ENCODE assay signal across 8 mouse cellular contexts in the genomic region with DNA sequence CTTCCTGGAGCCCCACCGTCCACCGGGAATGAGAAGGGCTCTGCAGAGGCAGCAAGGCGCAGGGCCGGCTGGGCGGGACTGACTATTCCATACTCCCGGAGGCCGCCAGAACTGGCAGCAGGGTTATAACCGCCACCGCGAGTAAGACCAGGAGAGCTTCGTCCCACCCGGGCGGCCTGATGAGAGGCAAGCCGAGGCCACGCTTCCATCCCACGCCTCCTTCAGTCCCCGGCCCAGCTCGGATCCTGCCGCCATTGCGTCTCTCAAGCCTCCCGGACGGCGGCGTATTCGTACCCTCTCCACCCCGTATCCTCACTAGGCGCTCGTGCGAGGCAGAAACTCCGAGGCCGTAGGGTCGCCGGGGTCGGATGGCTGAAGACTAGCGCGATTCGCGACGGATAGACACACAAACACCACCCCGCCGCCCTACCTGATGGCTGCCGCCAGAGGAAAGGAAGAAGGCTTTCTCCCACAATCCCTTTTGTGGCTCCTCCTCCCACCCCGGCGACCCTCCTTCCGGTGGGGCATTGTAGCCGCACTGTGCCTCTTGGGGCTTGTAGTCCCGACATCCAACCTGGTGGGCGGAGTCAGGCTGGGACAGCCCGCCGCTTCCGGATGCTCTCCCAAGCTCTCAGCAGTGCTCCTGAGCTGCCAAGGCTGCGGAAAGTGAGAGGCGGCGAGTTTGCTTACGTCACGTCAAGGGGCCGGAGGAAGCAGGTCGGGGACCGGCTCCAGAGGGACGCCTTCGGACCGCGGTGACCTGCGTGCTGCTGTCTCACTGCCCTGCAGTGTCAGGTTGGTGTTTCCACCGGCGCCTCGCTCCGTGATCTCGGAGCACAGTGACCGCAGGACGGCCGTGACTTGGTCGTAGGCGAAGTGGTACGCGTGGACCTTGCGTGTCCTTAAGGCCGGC. TPM values are rescaled to one million over a fixed set of nuclear protein-coding genes. Genes with fewer than 3 reads are reported as not detected.
A peak's percentile ranks its signal among the peaks of the same experiment; 100 is the strongest.
DNase-seq lines count a peak whose midpoint lies in the region; ATAC-seq and TF ChIP-seq lines count a peak whose summit lies in the region.

TSS of gene Nkiras1 (plus strand) at position 608 of the 913 bp plus-strand sequence.
TSS of gene Rpl15 (minus strand) at position 863 of the 913 bp plus-strand sequence.

- H3K9me3 ChIP-seq in ES-Bruce4 (replicated peaks; ENCODE audit: control insufficient read depth, insufficient read depth, low read length, poor library complexity, severe bottlenecking), result no peaks in the 10 kb centered on the region
- no peaks in the 10 kb centered on the region for H3K9me3 ChIP-seq in forebrain, embryonic 13.5 days (replicated peaks)
- H3K9me3 ChIP-seq in liver, postnatal 0 days (ENCODE audit: low read length), result no peaks in the 10 kb centered on the region
- no peaks in the 10 kb centered on the region for H3K9me3 ChIP-seq in neural tube, embryonic 14.5 days (ENCODE audit: control insufficient read depth, low read length)

- H3K27ac ChIP-seq in ES-Bruce4 (ENCODE audit: insufficient read depth, low read length), result peak within 1 kb of the TSS; percentile 34
- peak within 1 kb of the TSS; percentile 82 for H3K27ac ChIP-seq in forebrain, embryonic 13.5 days
- peak within 1 kb of the TSS; percentile 83 for H3K27ac ChIP-seq in liver, postnatal 0 days (ENCODE audit: low read depth)
- peak within 1 kb of the TSS; percentile 87 for H3K27ac ChIP-seq in neural tube, embryonic 14.5 days (ENCODE audit: low read depth, low read length)

- intact Hi-C loops in heart, postnatal 10 days (cut with DNase I), result loop anchor here (5.0 to 10.0 kb wide), 2 partner anchors 57 to 866 kb away; no protein-coding TSS in a partner anchor

- WGBS in forebrain, embryonic 13.5 days, result 0% methylated on average over 78 of the region's 78 CpGs
- under 1% methylated on average over 78 of the region's 78 CpGs for WGBS in large intestine, adult 2 months
- WGBS in liver, postnatal 0 days (ENCODE audit: insufficient replicate concordance), result 0% methylated on average over 75 of the region's 78 CpGs
- WGBS in neural tube, embryonic 14.5 days, result under 1% methylated on average over 78 of the region's 78 CpGs

- no peak for TF ChIP-seq CTCF in ES-Bruce4 (IDR thresholded peaks at IDR 0.05; ENCODE audit: low read depth, low read length)
- TF ChIP-seq CTCF in liver, postnatal 0 days (IDR thresholded peaks at IDR 0.05; ENCODE audit: low read depth), result peak; percentile 19

- H3K4me1 ChIP-seq in ES-Bruce4 (ENCODE audit: control insufficient read depth, insufficient read depth, low read length), result peaks cover 1% of the 10 kb centered on the region
- H3K4me1 ChIP-seq in forebrain, embryonic 13.5 days, result peaks cover 20% of the 10 kb centered on the region
- peaks cover 5% of the 10 kb centered on the region; the same call in 1 of the 2 replicates for H3K4me1 ChIP-seq in liver, postnatal 0 days (ENCODE audit: insufficient read depth)
- peaks cover 11% of the 10 kb centered on the region for H3K4me1 ChIP-seq in neural tube, embryonic 14.5 days (ENCODE audit: control insufficient read depth, insufficient read depth, low read length)

- H3K36me3 ChIP-seq in ES-Bruce4 (ENCODE audit: control insufficient read depth, insufficient read depth, low read length, poor library complexity, severe bottlenecking), result peaks cover 38% of the 10 kb centered on the region
- H3K36me3 ChIP-seq in forebrain, embryonic 13.5 days (ENCODE audit: poor library complexity, severe bottlenecking), result peaks cover 28% of the 10 kb centered on the region
- H3K36me3 ChIP-seq in liver, postnatal 0 days (replicated peaks; ENCODE audit: insufficient read depth, low read length), result peaks cover 12% of the 10 kb centered on the region
- H3K36me3 ChIP-seq in neural tube, embryonic 14.5 days (ENCODE audit: control insufficient read depth, insufficient read depth, low read length), result peaks cover 4% of the 10 kb centered on the region; the same call in 1 of the 2 replicates

- peak; percentile 99 for DNase-seq in heart, postnatal 10 days
- peak; percentile 97 for DNase-seq in large intestine, adult 2 months (ENCODE audit: low read depth, low spot score)
- peak; percentile 98 for DNase-seq in liver, postnatal 0 days
- peak; percentile 98 for DNase-seq in testis, postnatal 10 days (ENCODE audit: low spot score)

- no peak for TF ChIP-seq EP300 in ES-Bruce4 (IDR thresholded peaks at IDR 0.05; ENCODE audit: insufficient read depth, low read depth, low read length)
- TF ChIP-seq EP300 in liver, postnatal 0 days (IDR thresholded peaks at IDR 0.05; ENCODE audit: low read depth), result no peak

- H3K4me2 ChIP-seq in forebrain, embryonic 13.5 days, result peak within 1 kb of the TSS; percentile 80
- H3K4me2 ChIP-seq in liver, postnatal 0 days (ENCODE audit: low read depth, low read length), result peak within 1 kb of the TSS; percentile 68
- H3K4me2 ChIP-seq in neural tube, embryonic 14.5 days (ENCODE audit: low read depth, low read length), result peak within 1 kb of the TSS; percentile 90

- H3K27me3 ChIP-seq in ES-Bruce4 (ENCODE audit: control insufficient read depth, insufficient read depth, low read length, poor library complexity, severe bottlenecking), result no peaks in the 10 kb centered on the region
- H3K27me3 ChIP-seq in forebrain, embryonic 13.5 days, result no peaks in the 10 kb centered on the region
- no peaks in the 10 kb centered on the region for H3K27me3 ChIP-seq in liver, postnatal 0 days (ENCODE audit: insufficient read depth, low read length)
- no peaks in the 10 kb centered on the region for H3K27me3 ChIP-seq in neural tube, embryonic 14.5 days (ENCODE audit: control insufficient read depth, insufficient read depth, low read length)

- H3K9ac ChIP-seq in ES-Bruce4 (ENCODE audit: low read depth, poor library complexity, severe bottlenecking), result peak within 1 kb of the TSS; percentile 86
- peak within 1 kb of the TSS; percentile 98 for H3K9ac ChIP-seq in forebrain, embryonic 13.5 days
- H3K9ac ChIP-seq in liver, postnatal 0 days (replicated peaks), result peak within 1 kb of the TSS; percentile 85
- H3K9ac ChIP-seq in neural tube, embryonic 14.5 days (replicated peaks; ENCODE audit: low read depth, low read length), result peak within 1 kb of the TSS; percentile 93

- TF ChIP-seq POLR2A in ES-Bruce4 (IDR thresholded peaks at IDR 0.05; ENCODE audit: insufficient read depth, low read length), result peak; percentile 63

- H3K4me3 ChIP-seq in ES-Bruce4 (ENCODE audit: low read depth, low read length), result peak within 1 kb of the TSS; percentile 96
- H3K4me3 ChIP-seq in forebrain, embryonic 13.5 days, result peak within 1 kb of the TSS; percentile 91
- peak within 1 kb of the TSS; percentile 72 for H3K4me3 ChIP-seq in liver, postnatal 0 days (ENCODE audit: low read depth, low read length)
- peak within 1 kb of the TSS; percentile 66 for H3K4me3 ChIP-seq in neural tube, embryonic 14.5 days (ENCODE audit: low read depth, low read length)

- peak; percentile 98 for ATAC-seq in cerebellum, adult (ENCODE audit: insufficient number of reproducible peaks, low FRiP score, low TSS enrichment)
- peak; percentile 99 for ATAC-seq in forebrain, embryonic 13.5 days
- peak; percentile 99 for ATAC-seq in liver, postnatal 0 days
- peak; percentile 99 for ATAC-seq in neural tube, embryonic 14.5 days (ENCODE audit: low read depth)

RNA-seq across cellular contexts. Expression of gene Nkiras1, which starts in this region (rescaled TPM):
- polyA plus RNA-seq in ES-Bruce4 (2011; ENCODE audit: insufficient read depth, insufficient read length, low read depth, missing spikeins), result 15.5 and 16.6 TPM in 2 replicates
- 21.7 and 25.7 TPM in 2 replicates for polyA plus RNA-seq in forebrain, embryonic 13.5 days (2015; fragmentation: Nextera tagmentation; extraction: Ambion mirVana)
- total RNA-seq in heart, postnatal 10 days (2021), result 10 to 100 TPM; 28.2 to 29.6 TPM
- polyA plus RNA-seq in large intestine, adult 2 months (2012; rRNA removed), result 5.1 and 7.7 TPM in 2 replicates
- polyA plus RNA-seq in liver, postnatal 0 days (2015; fragmentation: Nextera tagmentation; extraction: Ambion mirVana), result 19.1 and 20.1 TPM in 2 replicates
- 57.1 and 66.6 TPM in 2 replicates for polyA plus RNA-seq in neural tube, embryonic 14.5 days (2014; fragmentation: Nextera tagmentation; extraction: Ambion mirVana)

RNA-seq across cellular contexts. Expression of gene Rpl15, which starts in this region (rescaled TPM):
- 1,134 and 1,178 TPM in 2 replicates for polyA plus RNA-seq in ES-Bruce4 (2011; ENCODE audit: insufficient read depth, insufficient read length, low read depth, missing spikeins)
- 354 and 406 TPM in 2 replicates for polyA plus RNA-seq in forebrain, embryonic 13.5 days (2015; fragmentation: Nextera tagmentation; extraction: Ambion mirVana)
- 100 to 1,000 TPM; 793 to 803 TPM for total RNA-seq in heart, postnatal 10 days (2021)
- 258 and 260 TPM in 2 replicates for polyA plus RNA-seq in large intestine, adult 2 months (2012; rRNA removed)
- polyA plus RNA-seq in liver, postnatal 0 days (2015; fragmentation: Nextera tagmentation; extraction: Ambion mirVana), result 224 and 240 TPM in 2 replicates
- polyA plus RNA-seq in neural tube, embryonic 14.5 days (2014; fragmentation: Nextera tagmentation; extraction: Ambion mirVana), result 331 and 341 TPM in 2 replicates

Comparison
In these comparisons a context has a peak if more than half of its experiments do, and no peak if none do; other contexts are left out.
1. Peak in every context shown above with its lines: DNase-seq, ATAC-seq, H3K4me3 ChIP-seq and H3K27ac ChIP-seq.
2. H3K27ac ChIP-seq: peak in every context shown above with its lines; median percentile 87 in neural tube, embryonic 14.5 days; 83 in liver, postnatal 0 days; 82 in forebrain, embryonic 13.5 days; 34 in ES-Bruce4.